Mouse (Mus musculus): Measurements from ENCODE around the gene Zkscan6. TPM values are rescaled to one million over a fixed set of nuclear protein-coding genes. Genes with fewer than 3 reads are reported as not detected.
A peak's percentile ranks its signal among the peaks of the same experiment; 100 is the strongest.

Gene Zkscan6
- total RNA-seq, 2 experiments from 2014 or later = 5.4 to 7.0 TPM

GRCm38 (mm10) chr11:65807601-65808000, 626 bp downstream of the Zkscan6 start:
- intact Hi-C loops (cut with DNase I) = loop anchor here (2.0 kb wide), 1 partner anchor 19 kb away; the partner anchor contains the start of gene Map2k4
- DNase-seq = no peak

GRCm38 (mm10) chr11:65812088-65812487, 5.1 kb downstream of the Zkscan6 start:
- intact Hi-C loops (cut with DNase I) = no loop called here
- no peak for DNase-seq

GRCm38 (mm10) chr11:65814381-65814780, 7.4 kb downstream of the Zkscan6 start:
- intact Hi-C loops (cut with DNase I) = no loop called here
- DNase-seq = no peak

- DNase-seq = no peak
- intact Hi-C loops (cut with DNase I) = no loop called here
Measured at GRCm38 (mm10) chr11:65816237-65816636, 9.3 kb downstream of the Zkscan6 start.

GRCm38 (mm10) chr11:65818193-65818592, 11.2 kb downstream of the Zkscan6 start:
- intact Hi-C loops (cut with DNase I) = no loop called here
- DNase-seq = no peak

GRCm38 (mm10) chr11:65820280-65820679, 13.3 kb downstream of the Zkscan6 start:
- intact Hi-C loops (cut with DNase I) = loop anchor here (2.0 to 5.0 kb wide), 2 partner anchors 302 to 1051 kb away; no protein-coding TSS in a partner anchor
- DNase-seq = no peak

GRCm38 (mm10) chr11:65820877-65821276, 13.9 kb downstream of the Zkscan6 start:
- intact Hi-C loops (cut with DNase I) = loop anchor here (2.0 to 5.0 kb wide), 2 partner anchors 301 to 1050 kb away; no protein-coding TSS in a partner anchor
- DNase-seq = peak; percentile 73 to 83

- no peak for DNase-seq
- intact Hi-C loops (cut with DNase I) = loop anchor here (5.0 kb wide), 1 partner anchor 298 kb away; no protein-coding TSS in a partner anchor
Measured at GRCm38 (mm10) chr11:65824556-65824955, 17.6 kb downstream of the Zkscan6 start.

- intact Hi-C loops (cut with DNase I) = no loop called here
- DNase-seq = peak; percentile 17 to 22
Measured at GRCm38 (mm10) chr11:65838999-65839398, 32.0 kb downstream of the Zkscan6 start.

- intact Hi-C loops (cut with DNase I) = no loop called here
- no peak for DNase-seq
Measured at GRCm38 (mm10) chr11:65846446-65846845, 39.5 kb downstream of the Zkscan6 start.

GRCm38 (mm10) chr11:65852066-65852465, 45.1 kb downstream of the Zkscan6 start:
- intact Hi-C loops (cut with DNase I) = no loop called here
- DNase-seq = peak; percentile 16 to 33

- no peak for DNase-seq
- intact Hi-C loops (cut with DNase I) = no loop called here
Measured at GRCm38 (mm10) chr11:65861476-65861875, 54.5 kb downstream of the Zkscan6 start.

GRCm38 (mm10) chr11:65877146-65877775, 70.3 kb downstream of the Zkscan6 start:
- intact Hi-C loops (cut with DNase I) = no loop called here
- DNase-seq = no peak

Other genes with a start within 250 kb of the Zkscan6 start
- 10 to 100 TPM; 55.6 to 59.6 TPM for gene Map2k4, start 18.9 kb upstream of the Zkscan6 start, total RNA-seq (2021)

All from heart, postnatal 10 days (tissue).